Mouse (Mus musculus) liver, embryonic 14.5 days (tissue): ENCODE data around the gene Zfp111. TPM values are rescaled to one million over a fixed set of nuclear protein-coding genes. Genes with fewer than 3 reads are reported as not detected.
A peak's percentile ranks its signal among the peaks of the same experiment; 100 is the strongest.

Source experiments
- ATAC-seq: fragments of 200-750 bp; cut with Nextera tagmentation; 2 replicates; pipeline ENCODE4 v1.8.0; 2017; ENCODE audit warnings: moderate number of reproducible peaks, mild to moderate bottlenecking, moderate library complexity; ENCODE audit not compliant: insufficient read depth
- DNase-seq, 3 experiments: peaks; one replicate each; pipeline ENCODE4 v3.0.0-alpha.2; 2012 to 2013; ENCODE audit warnings: low read depth in 3 of 3, low spot score in 3 of 3
- H3K27ac ChIP-seq: fragments of 300-500 bp; sonication (generic); 2 replicates; pipeline ENCODE4 v1.5.1; 2014; ENCODE audit warnings: moderate library complexity, mild to moderate bottlenecking, control low read depth, inconsistent platforms
- H3K27me3 ChIP-seq: fragments of 300-500 bp; sonication (generic); 2 replicates; pipeline ENCODE4 v1.6.1; 2014; ENCODE audit warnings: mild to moderate bottlenecking, low read length, moderate library complexity; ENCODE audit not compliant: control insufficient read depth, insufficient read depth
- H3K36me3 ChIP-seq: fragments of 300-500 bp; sonication (generic); replicated peaks from 2 replicates; pipeline ENCODE4 v1.6.1; 2014; ENCODE audit warnings: low read depth; ENCODE audit not compliant: control insufficient read depth, insufficient read depth
- H3K4me1 ChIP-seq, 2 experiments: fragments of 200-500 bp in 1 of 2; fragments of 300-500 bp in 1 of 2; sonication (generic) in 1 of 2; replicated peaks; 2 replicates each; pipeline ENCODE4 v1.6.1; 2012 to 2014; ENCODE audit warnings: antibody characterized with exemption in 1 of 2, inconsistent platforms in 1 of 2, low read length in 1 of 2; ENCODE audit not compliant: control insufficient read depth in 2 of 2, insufficient read depth in 2 of 2
- H3K4me2 ChIP-seq: fragments of 300-500 bp; sonication (generic); 2 replicates; pipeline ENCODE4 v1.6.1; 2014; ENCODE audit warnings: low read depth, mild to moderate bottlenecking, control low read depth, moderate library complexity
- H3K4me3 ChIP-seq, 2 experiments: fragments of 200-500 bp in 1 of 2; fragments of 300-500 bp in 1 of 2; sonication (generic) in 1 of 2; 2 replicates each; pipeline ENCODE4 v1.5.1; 2012 to 2014; ENCODE audit warnings: low read depth in 2 of 2, low read length in 2 of 2, mild to moderate bottlenecking in 2 of 2, control low read depth in 1 of 2, inconsistent platforms in 1 of 2, moderate library complexity in 1 of 2; ENCODE audit not compliant: insufficient read depth in 1 of 2
- H3K9ac ChIP-seq: fragments of 300-500 bp; sonication (generic); replicated peaks from 2 replicates; pipeline ENCODE4 v1.6.1; 2014; ENCODE audit warnings: mild to moderate bottlenecking, control low read depth, moderate library complexity
- H3K9me3 ChIP-seq: fragments of 300-500 bp; sonication (generic); 2 replicates; pipeline ENCODE4 v1.6.1; 2016; ENCODE audit warnings: low read length, mixed read lengths; ENCODE audit not compliant: control insufficient read depth
- CTCF ChIP-seq: IDR thresholded peaks from 2 replicates; pipeline ENCODE4 v1.5.1; 2016; ENCODE audit warnings: antibody characterized with exemption, low read depth, control low read depth
- EP300 ChIP-seq: IDR thresholded peaks from 2 replicates; pipeline ENCODE4 v1.6.1; 2016; ENCODE audit warnings: antibody characterized with exemption, low read depth
- WGBS: fragments of 180-500 bp; shearing (Covaris S2); extraction: QIAGEN DNeasy Blood & Tissue Kit; methylation state at CpG from one replicate; pipeline ENCODE4 v1.1.7; 2014; ENCODE audit not compliant: insufficient replicate concordance; 5-methylcytosine and 5-hydroxymethylcytosine counted together
- polyA plus RNA-seq, 2 experiments: library from polyadenylated mRNA; depleted of rRNA in 1 of 2; stranded (reverse) in 1 of 2; unstranded in 1 of 2; fragments of >200 nt; fragmentation: Nextera tagmentation in 1 of 2; extraction: Ambion mirVana in 1 of 2; gene quantifications; 2 replicates each; pipeline versions ENCODE4 v1.2.1 to v1.2.3; 2012 to 2014

The Zfp111 gene
- polyA plus RNA-seq (2012; rRNA removed) (0.55 and 0.68 TPM in 2 replicates), polyA plus RNA-seq (2014; fragmentation: Nextera tagmentation; extraction: Ambion mirVana) (1.2 and 1.8 TPM in 2 replicates)

DNA sequence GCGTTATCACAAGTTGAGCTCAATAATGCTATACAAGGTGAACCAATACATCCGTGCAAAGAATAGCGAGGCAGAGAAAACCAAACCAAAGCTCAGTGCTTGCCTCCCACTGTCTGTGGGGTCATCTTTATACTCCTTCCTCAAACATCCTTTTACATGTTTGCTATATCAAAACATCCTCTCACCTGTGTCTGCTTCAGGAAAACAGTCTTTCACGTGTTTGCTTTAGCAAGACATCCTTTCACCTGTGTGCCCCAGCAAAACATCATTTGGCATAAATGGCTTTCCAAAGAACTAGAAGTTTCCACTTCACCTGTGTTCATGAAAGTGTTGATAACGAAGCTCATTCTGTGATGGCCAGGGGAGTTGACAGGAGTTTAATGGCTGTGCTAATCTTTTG, at the start of gene Zfp111:
Zfp111 (minus strand) TSS at position 101 of the 400 bp plus-strand sequence.
- ATAC-seq (no peak), DNase-seq (no peak)
- no peaks in the 10 kb centered on the region for H3K36me3 ChIP-seq
- no peaks in the 10 kb centered on the region for H3K27me3 ChIP-seq
- 59% methylated on average over 5 of the region's 5 CpGs for WGBS
- H3K4me2 ChIP-seq: no peak within 1 kb of the TSS
- H3K27ac ChIP-seq: no peak within 1 kb of the TSS
- TF ChIP-seq EP300 (no peak), CTCF (no peak)
- H3K4me3 ChIP-seq: no peak within 1 kb of the TSS
- no peaks in the 10 kb centered on the region for H3K9me3 ChIP-seq
- peaks cover 0 to 5% of the 10 kb centered on the region in 2 experiments; a peak in 2 of 4 replicates for H3K4me1 ChIP-seq
- no peak within 1 kb of the TSS for H3K9ac ChIP-seq

DNA sequence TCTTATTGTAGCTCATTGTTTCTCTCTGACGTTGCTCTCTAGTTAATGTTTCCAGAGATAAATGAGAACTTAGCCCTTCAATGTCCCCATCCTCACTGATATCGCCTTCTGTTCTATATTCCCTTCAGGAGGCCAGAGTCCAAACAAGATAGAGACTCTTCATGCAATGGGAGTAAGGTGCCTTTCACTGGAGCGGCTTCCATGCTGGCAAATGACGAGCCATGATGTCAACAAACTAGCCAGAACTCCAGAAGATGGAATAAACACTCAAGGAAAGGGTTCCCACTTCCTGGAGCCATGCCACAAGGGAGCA, 48.7 kb upstream of the Zfp111 start:
- WGBS: 68% methylated on average over 4 of the region's 4 CpGs
- no peaks in the 10 kb centered on the region for H3K4me1 ChIP-seq
- no peak overlapping the region for H3K4me3 ChIP-seq
- DNase-seq (no peak), ATAC-seq (no peak)
- H3K4me2 ChIP-seq: no peak overlapping the region
- H3K36me3 ChIP-seq: no peaks in the 10 kb centered on the region
- no peak overlapping the region for H3K9ac ChIP-seq
- H3K27ac ChIP-seq: no peak overlapping the region
- TF ChIP-seq CTCF (no peak), EP300 (no peak)
- H3K9me3 ChIP-seq: no peaks in the 10 kb centered on the region
- H3K27me3 ChIP-seq: no peaks in the 10 kb centered on the region

DNA sequence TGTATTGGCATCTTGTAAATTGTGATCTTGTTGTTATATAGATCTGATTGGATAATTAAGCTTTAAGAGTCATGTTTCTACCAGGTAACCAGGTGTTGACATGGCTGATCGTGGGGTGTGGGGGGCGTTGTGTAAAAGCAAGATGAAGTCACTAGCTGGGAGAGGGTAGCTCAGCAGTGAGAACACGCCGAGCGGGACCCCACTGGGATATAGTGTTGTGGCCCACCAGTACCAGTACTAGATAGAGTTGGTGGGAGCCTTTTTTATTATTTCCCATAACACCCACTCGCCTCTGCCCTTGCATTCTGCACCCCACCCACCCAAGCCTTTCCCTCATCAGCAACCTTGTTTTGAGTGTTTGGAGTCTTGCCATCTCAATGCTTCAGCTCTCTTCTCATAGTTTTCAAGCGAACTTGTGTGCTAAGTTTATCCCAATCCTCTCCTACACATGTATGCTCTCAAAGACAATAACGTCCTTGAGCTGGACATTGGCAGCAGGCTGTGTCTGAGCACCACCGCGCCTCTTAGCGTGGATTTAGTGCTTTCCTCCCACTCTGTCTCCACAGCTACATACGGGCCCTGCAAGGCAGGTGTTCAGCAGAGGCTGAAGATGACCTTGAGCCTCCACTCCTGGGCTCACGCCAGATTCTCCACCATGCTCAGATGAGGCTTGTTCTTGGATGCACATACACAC, 48.2 kb upstream of the Zfp111 start:
- H3K4me2 ChIP-seq: no peak overlapping the region
- no peaks in the 10 kb centered on the region for H3K4me1 ChIP-seq
- H3K9ac ChIP-seq: no peak overlapping the region
- no peak for ATAC-seq
- no peaks in the 10 kb centered on the region for H3K36me3 ChIP-seq
- H3K27me3 ChIP-seq: no peaks in the 10 kb centered on the region
- no peaks in the 10 kb centered on the region for H3K9me3 ChIP-seq
- 70% methylated on average over 13 of the region's 13 CpGs for WGBS
- DNase-seq: no peak
- no peak overlapping the region for H3K4me3 ChIP-seq
- TF ChIP-seq EP300 (no peak), CTCF (no peak)
- H3K27ac ChIP-seq: no peak overlapping the region

DNA sequence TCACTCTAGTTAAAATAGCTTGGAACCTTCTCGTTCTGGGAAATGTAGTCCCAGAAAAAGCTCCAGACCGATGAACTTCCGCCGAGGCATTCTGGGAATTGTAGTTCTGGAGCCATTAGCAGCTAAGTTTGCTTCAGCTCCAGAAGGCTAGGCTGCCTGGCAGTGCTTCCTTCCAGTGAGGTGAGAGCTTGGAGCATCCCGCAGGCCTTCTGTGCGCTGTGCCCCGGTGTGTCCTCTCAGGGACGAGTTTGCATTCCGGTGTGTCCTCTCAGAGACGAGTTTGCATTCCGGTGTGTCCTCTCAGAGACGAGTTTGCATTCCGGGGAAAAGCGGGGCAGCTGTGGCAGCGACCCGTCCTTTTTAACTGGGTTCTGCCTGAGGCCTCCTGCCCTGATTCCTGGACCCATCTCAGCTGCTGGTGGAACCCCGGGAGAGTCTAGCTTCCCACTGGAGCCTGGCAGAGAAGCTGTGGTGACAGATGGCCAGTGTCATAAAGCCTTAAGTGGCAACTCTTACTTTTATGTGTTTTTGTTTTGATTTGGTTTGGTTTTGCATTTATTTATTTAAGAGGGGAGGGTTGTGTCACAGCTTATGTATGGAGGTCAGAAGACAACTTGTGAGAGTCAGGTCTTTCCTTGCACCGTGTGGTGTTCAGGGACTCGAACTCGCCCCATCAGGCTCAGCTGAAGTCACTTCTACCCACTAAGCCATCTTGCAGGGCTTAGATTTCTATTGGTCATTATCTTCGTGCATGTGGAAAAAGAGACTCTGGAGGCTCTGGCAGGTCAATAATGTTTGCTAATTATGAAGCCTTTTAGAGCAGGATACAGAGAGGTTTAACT, 43.6 kb upstream of the Zfp111 start, which contains the start of gene Zfp108:
Zfp108 (plus strand) TSS at position 162 of the 842 bp plus-strand sequence.
- H3K4me2 ChIP-seq: peak within 1 kb of the TSS; percentile 52
- DNase-seq (peak; percentile 45 to 53 (median 47)), ATAC-seq (peak; percentile 65; the same call in 1 of the 2 replicates)
- H3K9me3 ChIP-seq: no peaks in the 10 kb centered on the region
- peak within 1 kb of the TSS; percentile 19; the same call in 1 of the 2 replicates for H3K9ac ChIP-seq
- H3K4me1 ChIP-seq: 0 out of 4 replicates have a peak, but pooled peaks cover 0 to 4% of the 10 kb centered on the region in 2 experiments
- no peaks in the 10 kb centered on the region for H3K27me3 ChIP-seq
- 21% methylated on average over 21 of the region's 21 CpGs for WGBS
- peak within 1 kb of the TSS; percentile 37 to 74 for H3K4me3 ChIP-seq
- H3K36me3 ChIP-seq: no peaks in the 10 kb centered on the region
- H3K27ac ChIP-seq: no peak within 1 kb of the TSS
- no peak for TF ChIP-seq EP300
- TF ChIP-seq CTCF: no peak
